Mouse (Mus musculus) adrenal gland, postnatal 10 days (tissue): Measurements from ENCODE around the gene Olfr813. TPM values are rescaled to one million over a fixed set of nuclear protein-coding genes. Genes with fewer than 3 reads are reported as not detected.
"Not testable (repeated sequence)": the region's sequence is repeated elsewhere in the genome, so short reads cannot be mapped to it uniquely, and the experiment has no call there.

Experiments used
- DNase-seq: peaks from one replicate; pipeline ENCODE4 v3.0.0; 2021; ENCODE audit warnings: mixed read lengths
- long read RNA-seq, 2 experiments: library from polyadenylated mRNA; stranded (forward); transcript quantifications; one replicate each; pipeline ENCODE4 v2.0.0; 2021
- total RNA-seq, 2 experiments: library from RNA; stranded (reverse); gene quantifications; 2 replicates each; pipeline ENCODE4 v1.2.3; 2021

Olfr813 gene
- not detected for total RNA-seq
- long read RNA-seq, experiment 1: 0 reads
- long read RNA-seq, experiment 2: 0 reads

- DNase-seq: no peak
Observed at GRCm38 (mm10) chr10:129855067-129855466, at the start of gene Olfr813. TSS of gene Olfr813 (plus strand) at chr10:129855367.

DNA sequence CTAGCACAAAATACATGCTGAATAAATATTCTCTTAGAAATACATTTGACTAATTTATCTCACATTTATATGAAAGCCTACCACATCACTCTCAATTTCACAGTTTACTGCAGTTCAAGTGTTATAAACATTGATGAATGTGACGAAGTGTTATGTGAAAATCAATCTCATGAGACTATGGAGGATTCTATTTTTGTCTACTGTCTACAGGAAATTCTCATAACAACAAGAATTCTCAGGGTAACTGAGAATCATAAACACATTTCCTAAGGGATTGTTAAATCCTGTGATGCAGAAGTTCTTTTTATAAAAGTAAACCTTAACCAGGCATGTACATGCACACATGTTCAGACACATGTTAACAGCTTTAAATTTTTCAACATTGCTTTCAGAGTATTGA lies 9.2 kb upstream of the Olfr813 start, which contains the start of gene Olfr812:
TSS of gene Olfr812 (minus strand) at position 101 of the 400 bp plus-strand sequence.
- DNase-seq: no peak

GRCm38 (mm10) chr10:129847343-129847742 lies 7.8 kb upstream of the Olfr813 start:
- DNase-seq: no peak

- not testable (repeated sequence) for DNase-seq
Observed at GRCm38 (mm10) chr10:129879751-129880150, 24.6 kb downstream of the Olfr813 start, which contains the start of gene Olfr814. TSS of gene Olfr814 (minus strand) at chr10:129879851.

GRCm38 (mm10) chr10:129885496-129885895 lies 30.3 kb downstream of the Olfr813 start:
- not testable (repeated sequence) for DNase-seq

GRCm38 (mm10) chr10:129885934-129886333 lies 30.8 kb downstream of the Olfr813 start:
- no peak for DNase-seq

GRCm38 (mm10) chr10:129905767-129906166 lies 50.6 kb downstream of the Olfr813 start, which contains the start of gene Olfr815:
TSS of gene Olfr815 (minus strand) at chr10:129905867.
- DNase-seq: not testable (repeated sequence)

Other genes with a start within 250 kb of the Olfr813 start
- gene Olfr796, start 242.8 kb upstream of the Olfr813 start, total RNA-seq: not detected
- gene Olfr798, start 227.4 kb upstream of the Olfr813 start, total RNA-seq: not detected
- gene Olfr799, start 217.9 kb upstream of the Olfr813 start, total RNA-seq: not detected
- not detected for gene Olfr800, start 197.7 kb upstream of the Olfr813 start, total RNA-seq
- not detected for gene Olfr801, start 181.5 kb upstream of the Olfr813 start, total RNA-seq
- not detected for gene Olfr802, start 167.2 kb upstream of the Olfr813 start, total RNA-seq
- gene Olfr803, start 161.1 kb upstream of the Olfr813 start, total RNA-seq: not detected
- gene Olfr804, start 152.2 kb upstream of the Olfr813 start, total RNA-seq: not detected
- gene Olfr805, start 126.0 kb upstream of the Olfr813 start, total RNA-seq: not detected
- gene Olfr806, start 113.4 kb upstream of the Olfr813 start, total RNA-seq: not detected
- gene Olfr807, start 97.6 kb upstream of the Olfr813 start, total RNA-seq: not detected
- not detected for gene Olfr808, start 89.9 kb upstream of the Olfr813 start, total RNA-seq
- gene Olfr809, start 80.7 kb upstream of the Olfr813 start, total RNA-seq: not detected
- not detected for gene Olfr810, start 60.5 kb upstream of the Olfr813 start, total RNA-seq
- not detected for gene Olfr811, start 51.0 kb upstream of the Olfr813 start, total RNA-seq
- not detected for gene Olfr812, start 9.3 kb upstream of the Olfr813 start, total RNA-seq
- not detected for gene Olfr814, start 24.5 kb downstream of the Olfr813 start, total RNA-seq
- not detected for gene Olfr815, start 50.5 kb downstream of the Olfr813 start, total RNA-seq
- not detected for gene Olfr816, start 60.2 kb downstream of the Olfr813 start, total RNA-seq
- not detected for gene Olfr818, start 93.7 kb downstream of the Olfr813 start, total RNA-seq
- gene Olfr819, start 111.9 kb downstream of the Olfr813 start, total RNA-seq: not detected
- not detected for gene Olfr247, start 120.8 kb downstream of the Olfr813 start, total RNA-seq
- not detected for gene Gm10310, start 129.7 kb downstream of the Olfr813 start, total RNA-seq
- not detected for gene Olfr820, start 157.3 kb downstream of the Olfr813 start, total RNA-seq
- not detected for gene Olfr821, start 175.0 kb downstream of the Olfr813 start, total RNA-seq
- gene Olfr822, start 215.8 kb downstream of the Olfr813 start, total RNA-seq: not detected